Mouse (Mus musculus) embryonic facial prominence, embryonic 12.5 days (tissue): ENCODE data around the gene Pcyt1a. TPM values are rescaled to one million over a fixed set of nuclear protein-coding genes. Genes with fewer than 3 reads are reported as not detected.

Source experiments
- ATAC-seq: fragments of 200-750 bp; cut with Nextera tagmentation; 2 replicates; pipeline ENCODE4 v1.8.0; 2017; ENCODE audit not compliant: insufficient number of reproducible peaks, insufficient read depth, low FRiP score, low TSS enrichment
- H3K27ac ChIP-seq: fragments of 300-500 bp; sonication (generic); 2 replicates; pipeline ENCODE4 v1.5.1; 2016; ENCODE audit warnings: mild to moderate bottlenecking
- H3K27me3 ChIP-seq: fragments of 300-500 bp; sonication (generic); 2 replicates; pipeline ENCODE4 v1.6.1; 2016; ENCODE audit warnings: mild to moderate bottlenecking, moderate library complexity
- H3K36me3 ChIP-seq: fragments of 300-500 bp; sonication (generic); 2 replicates; pipeline ENCODE4 v1.6.1; 2016; ENCODE audit warnings: mild to moderate bottlenecking
- H3K4me1 ChIP-seq: fragments of 300-500 bp; sonication (generic); 2 replicates; pipeline ENCODE4 v1.6.1; 2016
- H3K4me2 ChIP-seq: fragments of 300-500 bp; sonication (generic); replicated peaks from 2 replicates; pipeline ENCODE4 v1.6.1; 2016; ENCODE audit warnings: mild to moderate bottlenecking, moderate library complexity
- H3K4me3 ChIP-seq: fragments of 300-500 bp; sonication (generic); 2 replicates; pipeline ENCODE4 v1.5.1; 2016; ENCODE audit warnings: mild to moderate bottlenecking
- H3K9ac ChIP-seq: fragments of 300-500 bp; sonication (generic); 2 replicates; pipeline ENCODE4 v1.6.1; 2016; ENCODE audit warnings: mild to moderate bottlenecking, moderate library complexity
- H3K9me3 ChIP-seq: fragments of 300-500 bp; sonication (generic); 2 replicates; pipeline ENCODE4 v1.6.1; 2016; ENCODE audit warnings: mild to moderate bottlenecking, moderate library complexity
- WGBS: fragments of 180-500 bp; shearing (Covaris S2); methylation state at CpG from one replicate; pipeline ENCODE4 v1.1.7; 2016; 5-methylcytosine and 5-hydroxymethylcytosine counted together
- polyA plus RNA-seq: library from polyadenylated mRNA; unstranded; fragments of >200 nt; fragmentation: Nextera tagmentation; extraction: Ambion mirVana; gene quantifications from 2 replicates; pipeline ENCODE4 v1.2.1, GENCODE M21; 2016

The Pcyt1a gene
- 34.2 and 35.4 TPM in 2 replicates for polyA plus RNA-seq

GRCm38 (mm10) chr16:32430474-32431046 lies at the start of gene Pcyt1a:
Gene Pcyt1a, plus strand, starts transcription at chr16:32430921.
- no peaks in the 10 kb centered on the region for H3K9me3 ChIP-seq
- peak; percentile 95 for ATAC-seq
- no peaks in the 10 kb centered on the region for H3K36me3 ChIP-seq
- peak within 1 kb of the TSS; percentile 80 for H3K27ac ChIP-seq
- no peaks in the 10 kb centered on the region for H3K27me3 ChIP-seq
- peak within 1 kb of the TSS; percentile 82 for H3K4me3 ChIP-seq
- WGBS, result 0% methylated on average over 54 of the region's 54 CpGs
- peak within 1 kb of the TSS; percentile 92 for H3K4me2 ChIP-seq
- H3K4me1 ChIP-seq, result peaks cover 5% of the 10 kb centered on the region; the same call in 1 of the 2 replicates
- peak within 1 kb of the TSS; percentile 80 for H3K9ac ChIP-seq

GRCm38 (mm10) chr16:32382901-32383300 lies 47.8 kb upstream of the Pcyt1a start:
- Histone ChIP-seq H3K9me3 (no peaks in the 10 kb centered on the region), H3K27me3 (no peaks in the 10 kb centered on the region), H3K4me3 (no peak overlapping the region), H3K9ac (no peak overlapping the region), H3K4me1 (no peaks in the 10 kb centered on the region), H3K4me2 (no peak overlapping the region), H3K36me3 (peaks cover 70% of the 10 kb centered on the region), H3K27ac (no peak overlapping the region)
- no peak for ATAC-seq

- H3K27ac ChIP-seq, result no peak overlapping the region
- H3K4me1 ChIP-seq, result no peaks in the 10 kb centered on the region
- no peak overlapping the region for H3K4me2 ChIP-seq
- H3K4me3 ChIP-seq, result no peak overlapping the region
- no peaks in the 10 kb centered on the region for H3K27me3 ChIP-seq
- no peak for ATAC-seq
- peaks cover 50% of the 10 kb centered on the region for H3K36me3 ChIP-seq
- 86% methylated on average over 2 of the region's 2 CpGs for WGBS
- no peaks in the 10 kb centered on the region for H3K9me3 ChIP-seq
- no peak overlapping the region for H3K9ac ChIP-seq
These were observed 45.8 kb upstream of the Pcyt1a start for GRCm38 (mm10) chr16:32384885-32385284.

- Histone ChIP-seq H3K36me3 (peaks cover 44% of the 10 kb centered on the region), H3K4me1 (no peaks in the 10 kb centered on the region), H3K9me3 (no peaks in the 10 kb centered on the region), H3K4me2 (no peak overlapping the region), H3K27me3 (no peaks in the 10 kb centered on the region), H3K4me3 (no peak overlapping the region), H3K9ac (no peak overlapping the region), H3K27ac (no peak overlapping the region)
- no peak for ATAC-seq
- 89% methylated on average over 3 of the region's 3 CpGs for WGBS
These were observed 43.9 kb upstream of the Pcyt1a start for GRCm38 (mm10) chr16:32386826-32387225.

GRCm38 (mm10) chr16:32389049-32389448 lies 41.7 kb upstream of the Pcyt1a start:
- peaks cover 36% of the 10 kb centered on the region for H3K36me3 ChIP-seq
- H3K4me2 ChIP-seq, result no peak overlapping the region
- no peak overlapping the region for H3K9ac ChIP-seq
- H3K9me3 ChIP-seq, result no peaks in the 10 kb centered on the region
- H3K27ac ChIP-seq, result no peak overlapping the region
- ATAC-seq, result no peak
- no peak overlapping the region for H3K4me3 ChIP-seq
- H3K27me3 ChIP-seq, result no peaks in the 10 kb centered on the region
- H3K4me1 ChIP-seq, result no peaks in the 10 kb centered on the region

- peaks cover 33% of the 10 kb centered on the region for H3K36me3 ChIP-seq
- H3K9me3 ChIP-seq, result no peaks in the 10 kb centered on the region
- ATAC-seq, result no peak
- H3K27ac ChIP-seq, result no peak overlapping the region
- no peaks in the 10 kb centered on the region for H3K27me3 ChIP-seq
- H3K9ac ChIP-seq, result no peak overlapping the region
- H3K4me2 ChIP-seq, result no peak overlapping the region
- no peaks in the 10 kb centered on the region for H3K4me1 ChIP-seq
- WGBS, result 89% methylated on average over 3 of the region's 3 CpGs
- H3K4me3 ChIP-seq, result no peak overlapping the region
These were observed 40.9 kb upstream of the Pcyt1a start for GRCm38 (mm10) chr16:32389841-32390240.

GRCm38 (mm10) chr16:32390882-32391281 lies 39.8 kb upstream of the Pcyt1a start:
- Histone ChIP-seq H3K27ac (no peak overlapping the region), H3K27me3 (no peaks in the 10 kb centered on the region), H3K4me2 (no peak overlapping the region), H3K4me1 (peaks cover 5% of the 10 kb centered on the region; the same call in 1 of the 2 replicates), H3K4me3 (no peak overlapping the region), H3K9ac (no peak overlapping the region), H3K9me3 (no peaks in the 10 kb centered on the region), H3K36me3 (peaks cover 24% of the 10 kb centered on the region)
- no peak for ATAC-seq
- 86% methylated on average over 3 of the region's 3 CpGs for WGBS

- H3K9me3 ChIP-seq, result no peaks in the 10 kb centered on the region
- 61% methylated on average over 6 of the region's 6 CpGs for WGBS
- 0 out of 2 replicates have a peak, but pooled peaks have one; percentile 47 for ATAC-seq
- peaks cover 13% of the 10 kb centered on the region; the same call in 1 of the 2 replicates for H3K4me1 ChIP-seq
- H3K27ac ChIP-seq, result 0 out of 2 replicates have a peak overlapping the region, but pooled peaks have one; percentile 70
- H3K4me3 ChIP-seq, result no peak overlapping the region
- H3K4me2 ChIP-seq, result no peak overlapping the region
- H3K36me3 ChIP-seq, result peaks cover 12% of the 10 kb centered on the region
- no peaks in the 10 kb centered on the region for H3K27me3 ChIP-seq
- no peak overlapping the region for H3K9ac ChIP-seq
These were observed 34.8 kb upstream of the Pcyt1a start for GRCm38 (mm10) chr16:32395679-32396540.

- 64% methylated on average over 3 of the region's 3 CpGs for WGBS
- Histone ChIP-seq H3K27me3 (no peaks in the 10 kb centered on the region), H3K9ac (no peak overlapping the region), H3K9me3 (no peaks in the 10 kb centered on the region), H3K4me3 (no peak overlapping the region), H3K4me1 (peaks cover 13% of the 10 kb centered on the region; the same call in 1 of the 2 replicates), H3K36me3 (peaks cover 10% of the 10 kb centered on the region), H3K4me2 (no peak overlapping the region), H3K27ac (peak overlapping the region; percentile 70; the same call in 1 of the 2 replicates)
- ATAC-seq, result no peak
These were observed 34.2 kb upstream of the Pcyt1a start for GRCm38 (mm10) chr16:32396541-32396835.

GRCm38 (mm10) chr16:32398206-32398605 lies 32.5 kb upstream of the Pcyt1a start:
- no peak for ATAC-seq
- Histone ChIP-seq H3K4me1 (peaks cover 13% of the 10 kb centered on the region; the same call in 1 of the 2 replicates), H3K4me2 (no peak overlapping the region), H3K36me3 (peaks cover 3% of the 10 kb centered on the region; the same call in 1 of the 2 replicates), H3K9me3 (no peaks in the 10 kb centered on the region), H3K9ac (no peak overlapping the region), H3K4me3 (no peak overlapping the region), H3K27me3 (no peaks in the 10 kb centered on the region), H3K27ac (no peak overlapping the region)
- WGBS, result 70% methylated on average over 3 of the region's 3 CpGs

GRCm38 (mm10) chr16:32400267-32400666 lies 30.5 kb upstream of the Pcyt1a start, which contains the start of gene Tm4sf19:
Gene Tm4sf19, plus strand, starts transcription at chr16:32400506.
- no peak for ATAC-seq
- WGBS, result 91% methylated on average over 7 of the region's 7 CpGs

More at GRCm38 (mm10) chr16:32400267-32400666, 30.5 kb upstream of the Pcyt1a start, which contains the start of gene Tm4sf19:
- Histone ChIP-seq H3K4me1 (peaks cover 13% of the 10 kb centered on the region; the same call in 1 of the 2 replicates), H3K4me2 (no peak within 1 kb of the TSS), H3K4me3 (no peak within 1 kb of the TSS), H3K36me3 (no peaks in the 10 kb centered on the region), H3K9me3 (no peaks in the 10 kb centered on the region), H3K9ac (no peak within 1 kb of the TSS), H3K27me3 (no peaks in the 10 kb centered on the region), H3K27ac (no peak within 1 kb of the TSS)
